Mouse (Mus musculus) kidney, adult 2 months (tissue): ENCODE measurements around the gene Stxbp3.

ENCODE experiments used
- CTCF ChIP-seq: fragments of 200-500 bp; conservative IDR thresholded peaks from 2 replicates; pipeline ENCODE4 v1.5.1; 2011; ENCODE audit warnings: low read depth, mild to moderate bottlenecking, control low read depth, low read length, moderate library complexity, mixed read lengths; ENCODE audit not compliant: insufficient read depth, insufficient read length
- POLR2A ChIP-seq: fragments of 200-500 bp; IDR thresholded peaks from one replicate; pipeline ENCODE4 v1.6.1; 2011; ENCODE audit warnings: low read depth, low read length, control low read depth

DNA sequence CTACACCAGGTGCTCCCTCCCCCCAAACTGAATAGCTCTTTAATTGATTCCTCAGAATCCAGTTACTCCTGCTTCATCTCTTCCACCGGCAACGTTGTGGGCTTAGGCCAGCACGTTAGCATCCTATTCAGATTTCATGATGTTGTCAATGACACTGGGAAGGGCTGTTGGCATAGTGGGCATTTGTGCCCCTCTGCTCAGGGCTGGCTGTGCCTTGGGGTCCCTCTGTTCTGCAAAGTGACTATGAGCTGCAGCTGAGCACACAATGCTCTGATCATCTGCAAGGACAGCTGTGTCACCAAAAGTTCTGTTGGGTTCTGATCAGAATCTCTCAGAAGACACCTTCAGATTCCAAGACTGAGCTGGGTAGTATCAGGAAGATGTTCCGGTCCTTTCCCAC lies 96.3 kb downstream of the Stxbp3 start:
- TF ChIP-seq CTCF: no peak
- no peak for TF ChIP-seq POLR2A
